Mouse (Mus musculus) retina, embryonic 14.5 days (tissue): ENCODE measurements around the gene Rad51.
A peak's percentile ranks its signal among the peaks of the same experiment; 100 is the strongest.

Experiments
- DNase-seq: peaks from one replicate; pipeline ENCODE4 v3.0.0-alpha.2; 2015; ENCODE audit warnings: low spot score

The Rad51 gene

DNA sequence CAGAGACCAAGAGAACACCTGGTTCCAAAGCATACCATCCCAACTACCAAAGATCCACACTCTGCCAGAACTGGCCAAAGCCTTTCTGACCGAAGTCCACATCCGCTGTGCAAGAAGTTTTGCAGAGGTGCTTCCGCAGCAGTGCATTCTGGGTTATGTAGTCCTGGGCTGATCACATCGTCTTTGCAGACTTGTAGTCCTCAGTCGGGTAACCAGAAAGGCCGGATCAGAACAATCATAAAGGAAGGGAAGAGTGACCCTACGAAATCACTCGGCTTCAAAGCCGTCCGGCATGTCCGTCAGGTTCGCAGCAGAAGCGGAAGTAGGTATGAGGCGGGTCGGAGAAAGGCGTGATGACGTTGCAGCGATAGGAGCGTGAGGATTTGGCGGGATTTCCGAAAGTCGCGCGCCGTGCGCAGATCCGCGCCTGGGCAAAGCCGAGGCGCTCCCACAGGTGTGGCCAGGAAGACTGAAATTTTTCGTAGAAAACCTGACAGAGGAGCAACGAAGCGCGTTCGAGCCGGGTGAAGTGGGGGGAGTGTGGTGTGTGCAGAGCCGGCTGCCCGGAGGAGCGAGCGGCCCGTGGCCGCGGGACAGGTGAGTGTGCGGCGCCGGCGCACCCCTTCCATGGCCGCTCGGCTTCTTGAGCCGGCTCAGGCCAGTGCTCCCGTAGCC is at the start of gene Rad51:
TSS of gene Rad51 (plus strand) at position 356 of the 675 bp plus-strand sequence.
- peak; percentile 88 for DNase-seq

- no peak for DNase-seq
These were observed 40.2 kb upstream of the Rad51 start for GRCm38 (mm10) chr2:119072397-119072796.

- no peak for DNase-seq
These were observed 26.4 kb upstream of the Rad51 start for GRCm38 (mm10) chr2:119086156-119086555.

DNA sequence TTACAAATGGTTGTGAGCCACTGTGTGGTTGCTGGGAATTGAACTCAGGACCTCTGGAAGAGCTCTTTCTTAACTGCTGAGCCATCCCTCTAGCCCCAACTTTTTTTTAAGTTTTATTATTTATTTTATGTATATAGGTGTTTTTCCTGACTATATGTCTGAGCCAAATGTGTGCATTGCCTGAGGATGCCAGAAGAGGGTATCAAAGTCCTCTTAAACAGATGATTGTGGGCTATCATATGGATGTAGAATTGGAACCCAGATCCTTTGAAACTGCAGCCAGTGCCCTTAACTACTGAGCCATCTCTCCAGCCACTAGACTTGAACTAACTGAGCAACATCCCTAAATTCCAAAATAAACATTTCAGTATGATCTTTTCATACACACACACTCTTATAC is 11.0 kb upstream of the Rad51 start:
- DNase-seq, result peak; percentile 42

GRCm38 (mm10) chr2:119106583-119106982 is 6.0 kb upstream of the Rad51 start:
- peak; percentile 4 for DNase-seq

DNA sequence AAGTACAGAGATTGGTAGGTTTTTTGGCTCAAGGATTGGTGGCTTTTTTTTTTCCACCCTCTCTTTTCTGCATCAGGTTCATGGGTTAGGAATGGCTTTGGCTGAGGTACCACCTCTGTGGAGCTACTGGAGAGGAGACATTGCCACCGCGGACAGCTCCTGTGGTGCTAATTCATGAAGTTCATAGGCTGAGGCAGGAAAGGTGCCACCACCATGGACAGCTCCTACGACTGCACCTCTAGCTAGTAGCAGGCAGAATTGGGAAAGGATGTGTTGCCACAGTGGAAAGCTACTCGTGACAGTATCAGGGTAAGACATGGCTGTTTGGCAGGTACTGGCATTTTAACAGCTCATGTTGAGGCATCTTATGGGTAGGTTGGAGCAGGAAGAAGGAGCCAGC is 4.0 kb upstream of the Rad51 start:
- DNase-seq, result no peak

GRCm38 (mm10) chr2:119111060-119111459 is 1.5 kb upstream of the Rad51 start:
- DNase-seq, result no peak

- DNase-seq, result no peak
These were observed 730 bp downstream of the Rad51 start for GRCm38 (mm10) chr2:119113121-119113925.

DNA sequence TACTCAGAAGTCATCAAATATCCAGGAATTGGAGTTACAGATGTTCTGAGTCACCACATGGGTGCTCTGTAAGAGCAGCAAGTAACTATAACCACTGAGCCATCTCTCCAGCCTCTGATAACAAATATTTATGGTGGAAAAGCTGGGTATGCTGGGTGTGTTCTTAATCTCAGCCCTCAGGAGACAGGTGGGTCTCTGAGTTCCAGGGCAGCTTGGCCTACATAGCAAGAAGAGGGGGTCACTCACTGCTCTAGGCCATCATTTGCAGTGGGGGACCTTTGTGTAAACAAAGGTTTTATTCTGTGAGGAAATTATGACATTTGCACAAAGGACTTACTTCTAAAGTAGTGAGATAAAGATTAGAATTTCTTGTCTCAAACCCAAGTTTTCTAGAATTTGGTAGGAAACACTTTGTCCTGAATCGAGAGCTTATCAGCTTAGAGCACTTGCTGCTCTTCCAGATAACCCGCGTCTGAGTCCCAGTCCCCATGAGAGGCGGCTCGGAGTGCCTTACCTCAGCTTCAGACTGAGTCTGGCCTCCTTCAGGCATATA is 23.8 kb downstream of the Rad51 start:
- no peak for DNase-seq

GRCm38 (mm10) chr2:119145199-119145598 is 32.6 kb downstream of the Rad51 start:
- DNase-seq, result no peak

GRCm38 (mm10) chr2:119146435-119146834 is 33.8 kb downstream of the Rad51 start:
- DNase-seq, result no peak

DNA sequence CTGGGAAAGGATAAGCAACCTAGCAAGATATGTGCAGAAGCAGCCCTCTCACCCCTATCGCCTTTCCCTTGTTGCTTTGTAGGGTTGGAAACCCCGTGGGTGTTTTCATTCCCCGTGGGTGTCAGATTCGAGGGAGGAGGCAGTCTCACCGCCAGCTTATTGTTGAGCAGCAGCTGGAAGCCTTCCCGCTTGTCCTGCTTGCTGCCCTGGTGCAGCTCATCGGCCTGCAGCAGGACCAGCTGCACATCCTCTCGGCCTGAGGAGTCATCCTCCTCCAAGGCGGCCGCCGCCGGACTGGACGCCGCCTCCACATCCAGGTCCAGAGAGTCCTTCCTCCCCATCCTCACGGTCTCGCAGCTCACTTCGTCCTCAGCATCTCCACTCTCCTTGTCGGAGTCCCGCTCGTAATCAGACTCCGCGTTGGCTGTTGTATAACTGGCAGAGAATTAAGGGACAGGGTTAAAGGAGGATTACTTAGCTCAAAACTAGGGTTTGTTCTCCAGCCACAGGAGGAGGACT is 34.6 kb downstream of the Rad51 start:
- no peak for DNase-seq

GRCm38 (mm10) chr2:119147775-119148174 is 35.2 kb downstream of the Rad51 start:
- no peak for DNase-seq

- DNase-seq, result no peak
These were observed 39.7 kb downstream of the Rad51 start for GRCm38 (mm10) chr2:119152255-119152654.

GRCm38 (mm10) chr2:119154683-119155082 is 42.1 kb downstream of the Rad51 start:
- DNase-seq, result no peak

DNA sequence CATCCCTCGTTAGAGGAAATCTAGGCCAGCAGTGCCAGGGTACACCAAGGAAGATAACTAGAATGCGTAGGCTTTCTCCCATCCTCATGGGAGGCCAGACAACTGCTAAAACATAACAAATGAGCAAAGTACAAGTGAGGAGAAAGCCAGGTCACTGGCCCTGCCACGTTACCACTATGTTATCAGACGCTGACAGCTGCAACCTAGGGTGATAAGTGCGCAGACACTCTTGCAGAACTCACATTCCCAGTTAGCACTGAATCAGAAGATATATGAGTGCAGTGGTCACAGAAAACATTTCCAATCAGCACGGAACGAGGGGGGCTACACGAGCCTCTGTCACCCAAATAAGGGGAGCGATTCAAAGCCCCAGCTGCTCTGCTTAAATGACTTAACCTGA is 42.8 kb downstream of the Rad51 start:
- DNase-seq, result no peak

DNA sequence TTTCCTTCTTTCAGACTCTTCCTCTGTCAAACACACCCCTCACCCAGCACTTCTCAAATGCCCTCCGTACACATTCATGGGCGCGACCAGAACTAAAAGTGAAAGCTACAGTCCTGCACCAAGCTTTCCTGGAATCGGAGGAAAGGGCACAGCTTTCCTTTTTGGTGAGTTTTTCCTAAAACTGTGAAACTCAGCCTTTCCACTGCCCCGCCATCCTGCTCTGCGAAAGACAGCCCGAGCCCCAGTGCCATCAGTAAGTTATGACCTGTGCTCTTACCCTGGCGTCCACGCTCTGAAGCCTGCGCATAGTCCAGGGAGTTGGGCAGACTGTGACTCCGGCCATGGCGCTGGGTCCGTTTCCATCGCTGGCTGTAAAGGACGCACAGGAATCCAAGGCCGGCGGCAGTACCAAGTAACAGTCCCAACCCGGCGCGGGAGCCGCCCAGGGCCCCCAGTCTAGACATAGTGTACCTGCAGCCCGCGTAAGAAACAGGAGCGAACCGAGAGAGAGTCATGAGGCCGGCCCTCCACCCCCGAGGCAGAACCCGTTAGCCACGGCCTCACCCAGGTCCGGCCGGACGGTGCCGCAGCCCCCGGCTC is 43.6 kb downstream of the Rad51 start:
- peak; percentile 20 for DNase-seq

GRCm38 (mm10) chr2:119156681-119157572 is 44.3 kb downstream of the Rad51 start, which contains the start of gene Rmdn3:
TSS of gene Rmdn3 (minus strand) at chr2:119157034.
- peak; percentile 97 for DNase-seq

- no peak for DNase-seq
These were observed 45.2 kb downstream of the Rad51 start for GRCm38 (mm10) chr2:119157836-119158235.

DNA sequence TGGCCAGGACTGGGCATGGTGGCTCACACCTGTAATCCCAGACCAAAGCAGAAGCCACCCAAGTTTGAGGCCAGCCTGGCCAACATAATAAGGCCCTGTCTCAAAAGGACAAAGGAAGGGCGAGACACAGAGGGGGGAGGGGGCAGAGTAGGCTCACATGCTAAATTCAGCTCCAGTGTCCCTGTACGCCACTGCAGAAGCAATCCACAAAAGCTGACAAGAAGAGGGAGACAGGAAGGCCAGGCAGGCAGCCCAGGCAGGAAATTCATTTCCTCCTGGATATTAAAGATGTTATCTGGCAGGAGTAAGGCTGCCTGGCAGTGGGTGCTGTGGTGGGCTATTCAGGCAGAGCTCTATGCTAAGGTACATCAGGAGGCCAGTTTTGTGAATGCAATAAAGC is 48.7 kb downstream of the Rad51 start:
- no peak for DNase-seq

DNA sequence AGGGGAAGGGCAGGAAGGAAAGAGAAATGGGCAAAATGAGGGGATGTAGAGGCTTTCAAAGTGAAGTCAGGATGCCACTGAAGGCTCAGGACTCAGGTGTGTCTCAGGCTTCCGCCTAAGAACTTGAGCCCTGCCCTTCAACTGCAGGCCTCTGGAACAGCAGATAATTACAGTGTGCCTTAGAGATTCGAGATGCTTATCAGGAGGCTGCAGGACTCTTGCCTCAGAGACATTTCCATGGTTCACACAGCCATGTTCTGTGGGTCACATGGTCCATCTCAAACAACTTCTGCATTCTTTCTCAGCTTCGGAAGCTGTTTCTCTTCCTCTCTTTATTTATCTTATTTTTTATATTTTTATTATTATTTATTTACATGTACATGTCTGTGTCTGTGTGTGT is 50.5 kb downstream of the Rad51 start:
- DNase-seq, result no peak
